Mouse (Mus musculus) forebrain, embryonic 12.5 days (tissue): Measurements from ENCODE around the gene Gm10181. TPM values are rescaled to one million over a fixed set of nuclear protein-coding genes. Genes with fewer than 3 reads are reported as not detected.
A peak's percentile ranks its signal among the peaks of the same experiment; 100 is the strongest.
"Not testable (repeated sequence)": the region's sequence is repeated elsewhere in the genome, so short reads cannot be mapped to it uniquely, and the experiment has no call there.

Experiments
- ATAC-seq: fragments of 200-750 bp; cut with Nextera tagmentation; 2 replicates; pipeline ENCODE4 v1.8.0; 2017; ENCODE audit warnings: moderate TSS enrichment; ENCODE audit not compliant: low FRiP score
- H3K27ac ChIP-seq: fragments of 300-500 bp; sonication (generic); 2 replicates; pipeline ENCODE4 v1.5.1; 2016; ENCODE audit warnings: mild to moderate bottlenecking
- H3K27me3 ChIP-seq: fragments of 300-500 bp; sonication (generic); 2 replicates; pipeline ENCODE4 v1.6.1; 2016; ENCODE audit warnings: mild to moderate bottlenecking
- H3K36me3 ChIP-seq: fragments of 300-500 bp; sonication (generic); replicated peaks from 2 replicates; pipeline ENCODE4 v1.6.1; 2016; ENCODE audit warnings: mild to moderate bottlenecking
- H3K4me1 ChIP-seq: fragments of 300-500 bp; sonication (generic); 2 replicates; pipeline ENCODE4 v1.6.1; 2016
- H3K4me2 ChIP-seq: fragments of 300-500 bp; sonication (generic); 2 replicates; pipeline ENCODE4 v1.6.1; 2016; ENCODE audit warnings: mild to moderate bottlenecking, moderate library complexity
- H3K4me3 ChIP-seq: fragments of 300-500 bp; sonication (generic); replicated peaks from 2 replicates; pipeline ENCODE4 v1.5.1; 2016; ENCODE audit warnings: mild to moderate bottlenecking
- H3K9ac ChIP-seq: fragments of 300-500 bp; sonication (generic); 2 replicates; pipeline ENCODE4 v1.6.1; 2016; ENCODE audit warnings: mild to moderate bottlenecking
- H3K9me3 ChIP-seq: fragments of 300-500 bp; sonication (generic); 2 replicates; pipeline ENCODE4 v1.6.1; 2016
- WGBS: fragments of 180-500 bp; shearing (Covaris S2); methylation state at CpG from one replicate; pipeline ENCODE4 v1.1.7; 2016; 5-methylcytosine and 5-hydroxymethylcytosine counted together
- polyA plus RNA-seq: library from polyadenylated mRNA; unstranded; fragments of >200 nt; fragmentation: Nextera tagmentation; extraction: Ambion mirVana; gene quantifications from 2 replicates; pipeline ENCODE4 v1.2.1, GENCODE M21; 2016

Gm10181 gene
- polyA plus RNA-seq, 1 experiment from 2014 or later: not detected

DNA sequence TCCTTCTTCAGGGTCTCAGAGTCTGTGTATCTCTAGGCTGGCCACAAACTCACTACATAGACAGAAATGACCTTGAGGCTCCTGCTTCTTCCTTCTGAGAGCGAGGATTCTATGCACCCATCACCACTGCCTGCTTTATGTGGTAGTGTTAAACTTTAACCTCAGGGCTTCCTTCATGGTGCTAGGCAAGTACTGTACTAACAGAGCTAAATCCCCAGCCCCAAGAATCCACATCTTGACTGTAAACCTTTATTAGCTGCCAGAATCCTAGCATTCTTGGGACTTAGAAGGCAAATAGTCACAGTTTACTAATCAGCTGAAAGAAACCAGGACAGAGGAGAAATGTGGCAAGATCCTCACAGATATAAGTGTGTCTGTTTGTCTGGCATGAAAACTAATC, 1.6 kb downstream of the Gm10181 start:
- Histone ChIP-seq H3K9ac (no peak overlapping the region), H3K27ac (no peak overlapping the region), H3K4me3 (no peak overlapping the region), H3K4me2 (no peak overlapping the region), H3K4me1 (no peaks in the 10 kb centered on the region), H3K36me3 (no peaks in the 10 kb centered on the region), H3K9me3 (no peaks in the 10 kb centered on the region), H3K27me3 (no peaks in the 10 kb centered on the region)
- WGBS: 67% methylated on average over 1 of the region's 1 CpGs
- ATAC-seq: no peak

DNA sequence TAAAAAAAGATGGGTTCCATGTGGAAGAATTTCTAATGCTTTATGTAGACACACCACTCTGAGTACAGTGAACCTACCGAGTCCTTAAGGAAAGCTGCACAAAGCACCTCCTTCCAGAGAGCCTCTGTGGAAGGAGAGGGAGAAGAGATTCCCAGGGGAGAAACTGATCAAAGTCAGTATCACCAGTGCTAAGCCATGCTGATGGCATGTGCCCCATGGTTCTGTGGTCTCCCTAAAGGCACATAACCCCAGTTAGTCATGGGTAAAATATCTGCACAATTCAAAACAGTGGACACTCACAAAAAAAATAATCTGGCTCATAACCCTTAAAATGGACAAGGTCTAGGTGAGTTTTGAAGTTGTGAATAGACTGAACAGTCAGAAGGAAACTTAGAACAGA, 13.7 kb downstream of the Gm10181 start:
- Histone ChIP-seq H3K9ac (no peak overlapping the region), H3K4me1 (no peaks in the 10 kb centered on the region), H3K4me3 (no peak overlapping the region), H3K27ac (no peak overlapping the region), H3K9me3 (no peaks in the 10 kb centered on the region; the same call in 1 of the 2 replicates), H3K27me3 (no peaks in the 10 kb centered on the region), H3K4me2 (no peak overlapping the region), H3K36me3 (peaks cover 21% of the 10 kb centered on the region)
- 92% methylated on average over 1 of the region's 1 CpGs for WGBS
- ATAC-seq: no peak

DNA sequence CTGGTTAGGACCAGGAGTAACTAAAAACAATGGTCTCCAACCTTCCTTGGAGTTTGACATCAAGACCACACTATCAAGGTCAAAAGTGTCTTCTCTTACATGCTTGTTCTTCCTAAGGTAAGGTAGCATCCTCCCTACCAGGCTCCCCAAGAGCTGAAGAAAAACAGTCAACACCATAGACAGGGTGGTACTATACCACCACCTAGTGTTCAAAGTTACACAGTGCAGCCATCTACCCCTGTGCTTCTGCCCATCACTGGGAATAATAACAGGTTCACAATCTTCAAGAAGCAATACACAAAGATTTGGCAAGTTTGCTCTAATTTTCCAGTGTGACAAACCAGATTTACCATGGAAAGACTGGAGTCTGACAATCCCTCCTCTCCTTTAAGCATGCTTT, 15.4 kb downstream of the Gm10181 start:
- H3K4me2 ChIP-seq: no peak overlapping the region
- no peaks in the 10 kb centered on the region for H3K27me3 ChIP-seq
- H3K27ac ChIP-seq: no peak overlapping the region
- no peak overlapping the region for H3K4me3 ChIP-seq
- H3K9me3 ChIP-seq: no peaks in the 10 kb centered on the region; the same call in 1 of the 2 replicates
- no peaks in the 10 kb centered on the region for H3K4me1 ChIP-seq
- peaks cover 29% of the 10 kb centered on the region for H3K36me3 ChIP-seq
- no peak overlapping the region for H3K9ac ChIP-seq
- ATAC-seq: peak; percentile 75; the same call in 1 of the 2 replicates

DNA sequence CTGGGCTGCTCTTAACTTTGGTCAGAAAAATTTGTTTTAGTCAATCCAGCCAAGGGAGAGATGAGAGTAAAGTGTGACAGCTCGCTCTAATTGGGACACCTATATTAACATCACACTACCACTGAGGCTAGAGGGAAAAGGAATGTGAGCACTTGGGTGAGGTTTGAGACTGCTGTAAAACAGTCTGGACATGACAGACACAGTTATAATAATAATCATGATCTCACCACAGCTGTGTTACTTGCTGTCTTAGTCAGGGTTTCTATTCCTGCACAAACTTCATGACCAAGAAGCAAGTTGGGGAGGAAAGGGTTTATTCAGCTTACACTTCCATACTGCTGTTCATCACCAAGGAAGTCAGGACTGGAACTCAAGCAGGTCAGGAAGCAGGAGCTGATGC, 34.4 kb downstream of the Gm10181 start:
- not testable (repeated sequence) for ATAC-seq, H3K9ac ChIP-seq, H3K27ac ChIP-seq, H3K27me3 ChIP-seq, H3K4me1 ChIP-seq, H3K9me3 ChIP-seq, H3K4me2 ChIP-seq, H3K4me3 ChIP-seq
- WGBS: 88% methylated on average over 1 of the region's 1 CpGs
- H3K36me3 ChIP-seq: peaks cover 35% of the 10 kb centered on the region

DNA sequence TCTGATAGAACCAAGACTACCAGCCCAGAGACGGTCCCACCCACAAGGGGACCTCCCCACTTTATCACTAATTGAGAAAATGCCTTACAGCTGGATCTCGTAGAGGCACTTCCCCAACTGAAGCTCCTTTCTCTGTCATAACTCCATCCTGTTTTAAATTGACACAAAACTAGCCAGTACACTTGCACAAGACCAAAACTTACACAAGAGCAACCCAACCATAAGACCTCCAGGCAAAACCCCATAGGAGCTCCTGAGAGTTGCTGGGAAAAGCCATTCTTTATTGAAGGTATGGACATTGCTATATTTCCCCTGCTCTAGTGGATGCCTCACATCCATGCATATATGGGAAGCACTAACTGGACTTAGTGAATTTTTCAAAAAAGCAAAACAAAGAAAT, 34.8 kb downstream of the Gm10181 start:
- no peak overlapping the region for H3K9ac ChIP-seq
- H3K9me3 ChIP-seq: no peaks in the 10 kb centered on the region
- no peak for ATAC-seq
- peaks cover 33% of the 10 kb centered on the region for H3K36me3 ChIP-seq
- no peak overlapping the region for H3K27ac ChIP-seq
- no peaks in the 10 kb centered on the region for H3K4me1 ChIP-seq
- H3K4me3 ChIP-seq: no peak overlapping the region
- WGBS: 79% methylated on average over 2 of the region's 2 CpGs
- H3K27me3 ChIP-seq: no peaks in the 10 kb centered on the region
- H3K4me2 ChIP-seq: no peak overlapping the region

DNA sequence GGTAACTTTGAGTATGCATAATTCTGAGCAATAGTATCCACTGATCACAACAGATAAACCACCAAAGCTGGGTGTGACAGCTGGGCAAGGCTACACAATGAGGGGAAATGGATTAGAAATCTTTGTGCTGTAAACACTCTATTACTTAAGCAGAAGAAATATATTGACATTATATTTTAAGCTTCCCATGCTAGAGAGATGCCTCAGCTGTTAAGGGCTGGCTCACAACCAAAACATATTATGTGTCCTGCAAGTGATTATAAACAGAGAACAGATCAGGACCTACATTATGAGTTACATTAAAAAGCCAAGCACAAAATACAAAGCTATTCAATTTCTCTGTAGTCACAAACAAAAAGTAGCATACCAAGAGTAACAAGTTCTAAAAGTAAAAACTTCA, 43.0 kb downstream of the Gm10181 start:
- Histone ChIP-seq H3K9ac (no peak overlapping the region), H3K4me1 (no peaks in the 10 kb centered on the region), H3K27ac (no peak overlapping the region), H3K9me3 (no peaks in the 10 kb centered on the region), H3K27me3 (no peaks in the 10 kb centered on the region), H3K36me3 (peaks cover 8% of the 10 kb centered on the region), H3K4me2 (no peak overlapping the region), H3K4me3 (no peak overlapping the region)
- no peak for ATAC-seq

DNA sequence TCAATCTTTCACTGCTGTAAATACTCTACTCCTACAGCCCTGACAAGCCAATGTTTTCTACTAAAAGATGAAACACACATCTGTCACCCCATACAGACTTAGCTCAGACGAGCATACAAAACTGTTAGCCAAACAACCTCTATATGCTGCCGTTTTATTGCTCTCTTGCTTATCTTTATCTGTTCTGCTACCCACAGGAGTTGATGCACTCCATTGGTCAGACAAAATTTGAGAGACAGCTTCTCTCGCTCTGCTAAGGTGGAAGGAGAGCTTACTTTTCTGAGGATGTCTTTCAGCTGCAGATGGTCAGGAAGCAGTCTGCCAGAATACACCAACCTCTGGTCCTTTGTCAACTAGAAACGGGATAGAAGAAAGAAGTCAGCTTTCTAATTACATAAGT, 43.7 kb downstream of the Gm10181 start:
- peaks cover 8% of the 10 kb centered on the region for H3K36me3 ChIP-seq
- H3K9me3 ChIP-seq: no peaks in the 10 kb centered on the region
- H3K9ac ChIP-seq: no peak overlapping the region
- H3K27me3 ChIP-seq: no peaks in the 10 kb centered on the region
- no peaks in the 10 kb centered on the region for H3K4me1 ChIP-seq
- H3K27ac ChIP-seq: no peak overlapping the region
- 89% methylated on average over 4 of the region's 4 CpGs for WGBS
- H3K4me3 ChIP-seq: no peak overlapping the region
- no peak overlapping the region for H3K4me2 ChIP-seq
- ATAC-seq: no peak

DNA sequence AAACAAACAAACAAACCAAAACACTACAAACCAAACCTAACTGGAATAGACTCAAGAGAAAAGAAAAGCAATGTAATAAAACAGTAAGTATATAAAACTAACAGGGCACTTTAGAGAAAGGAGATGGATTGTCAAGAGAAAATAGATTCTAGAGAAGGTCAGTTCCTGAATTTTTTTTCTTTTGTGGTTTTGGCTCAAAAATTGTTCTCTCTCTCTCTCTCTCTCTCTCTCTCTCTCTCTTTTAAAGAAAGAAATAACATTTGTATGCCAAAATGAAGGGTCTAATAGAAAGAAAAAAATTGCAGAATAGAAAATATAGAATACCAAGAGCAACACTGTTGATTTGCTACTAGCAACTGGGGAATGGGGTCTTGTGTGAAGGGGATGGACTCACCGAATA, 49.7 kb downstream of the Gm10181 start:
- no peak overlapping the region for H3K9ac ChIP-seq
- 91% methylated on average over 1 of the region's 1 CpGs for WGBS
- no peaks in the 10 kb centered on the region for H3K4me1 ChIP-seq

More for the DNA sequence above, 49.7 kb downstream of the Gm10181 start:
- Histone ChIP-seq H3K9me3 (no peaks in the 10 kb centered on the region), H3K27ac (no peak overlapping the region), H3K27me3 (no peaks in the 10 kb centered on the region), H3K4me2 (no peak overlapping the region), H3K4me3 (no peak overlapping the region), H3K36me3 (no peaks in the 10 kb centered on the region)
- no peak for ATAC-seq

Other genes starting within 250 kb of the Gm10181 start
- gene Herpud2, start 62.4 kb downstream of the Gm10181 start, polyA plus RNA-seq: 41.7 and 42.8 TPM in 2 replicates
- 275 and 291 TPM in 2 replicates for gene Sept7, start 163.0 kb downstream of the Gm10181 start, polyA plus RNA-seq